Mouse (Mus musculus): ENCODE measurements around the gene Gm5134. TPM values are rescaled to one million over a fixed set of nuclear protein-coding genes. Genes with fewer than 3 reads are reported as not detected.

Gene Gm5134
- total RNA-seq, 1 experiment: 4.2 TPM

DNA sequence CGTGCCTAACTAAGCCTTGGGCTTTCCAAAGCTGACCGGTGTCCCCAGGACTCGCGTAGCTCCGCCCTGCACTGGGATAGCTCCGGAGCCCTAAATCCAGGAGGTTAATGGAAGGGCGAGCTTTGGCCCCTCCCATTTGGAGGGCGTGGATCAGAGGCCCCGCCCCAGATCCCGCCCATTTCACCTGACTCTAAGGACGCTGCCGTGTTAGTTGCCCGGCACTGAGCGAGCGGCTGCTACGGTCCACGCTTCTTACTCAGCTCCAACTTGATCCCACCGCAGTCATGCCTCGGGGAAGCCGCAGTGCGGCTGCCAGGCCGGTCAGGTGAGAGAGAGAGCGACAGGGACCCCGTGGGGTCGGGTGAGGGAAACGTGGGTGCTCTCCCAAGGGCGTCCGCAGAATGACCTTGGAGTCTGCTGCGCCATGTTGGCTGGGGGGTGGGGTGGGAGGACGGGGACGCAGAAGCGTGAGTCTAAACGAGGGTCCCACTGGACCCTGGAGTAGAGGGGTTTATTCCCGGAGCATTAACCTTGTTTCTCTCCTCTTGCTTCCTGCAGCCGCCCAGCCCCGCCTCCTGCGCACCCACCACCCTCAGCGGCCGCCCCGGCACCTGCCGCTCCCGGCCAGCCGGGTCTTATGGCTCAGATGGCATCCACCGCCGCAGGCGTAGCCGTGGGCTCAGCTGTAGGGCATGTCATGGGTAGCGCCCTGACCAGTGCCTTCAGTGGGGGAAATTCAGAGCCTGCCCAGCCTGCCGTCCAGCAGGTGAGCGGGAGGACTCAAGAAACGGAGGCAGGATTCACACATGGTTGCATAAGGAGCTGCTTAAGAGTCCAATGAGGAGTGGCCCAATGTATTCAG, 18.4 kb upstream of the Gm5134 start, which contains the start of gene Mmp11:
Gene Mmp11 (minus strand): TSS at position 817 of the 862 bp plus-strand sequence.
- Histone ChIP-seq H3K4me1 (ENCODE audit: control insufficient read depth in 2 of 2, insufficient read depth in 2 of 2, low read length in 2 of 2, poor library complexity in 1 of 2) (peaks cover 6 to 24% of the 10 kb centered on the region in 2 experiments; a peak in 3 of 4 replicates), H3K9me3 (ENCODE audit: control insufficient read depth, insufficient read depth, low read depth, low read length) (no peaks in the 10 kb centered on the region), H3K36me3 (ENCODE audit: control insufficient read depth, insufficient read depth, low read length, poor library complexity, severe bottlenecking) (peaks cover 21% of the 10 kb centered on the region), H3K9ac (ENCODE audit: insufficient read depth, low read depth, low read length, poor library complexity, severe bottlenecking) (peak within 1 kb of the TSS; percentile 88), H3K27ac (ENCODE audit: insufficient read depth, low read depth, low read length, poor library complexity, severe bottlenecking) (peak within 1 kb of the TSS; percentile 87), H3K4me3 (ENCODE audit: insufficient read depth in 1 of 2, low read depth in 1 of 2, low read length in 2 of 2, poor library complexity in 1 of 2, severe bottlenecking in 1 of 2) (peak within 1 kb of the TSS; percentile 89 to 96)
- peak; percentile 94 for DNase-seq (ENCODE audit: low read depth, low spot score)
- in situ Hi-C loops (cut with MboI; ENCODE audit: low sequenced_read_pairs in 2 of 2, unreplicated experiment in 2 of 2): no loop called here
- TF ChIP-seq CHD2 (IDR thresholded peaks at IDR 0.05; ENCODE audit: low read depth, low read length) (no peak), HCFC1 (IDR thresholded peaks at IDR 0.05; ENCODE audit: borderline replicate concordance, insufficient read depth, low read length) (peak; percentile 67; the same call in 1 of the 2 replicates), MAFK (IDR thresholded peaks at IDR 0.05; ENCODE audit: insufficient read depth, low read depth, low read length) (no peak)

DNA sequence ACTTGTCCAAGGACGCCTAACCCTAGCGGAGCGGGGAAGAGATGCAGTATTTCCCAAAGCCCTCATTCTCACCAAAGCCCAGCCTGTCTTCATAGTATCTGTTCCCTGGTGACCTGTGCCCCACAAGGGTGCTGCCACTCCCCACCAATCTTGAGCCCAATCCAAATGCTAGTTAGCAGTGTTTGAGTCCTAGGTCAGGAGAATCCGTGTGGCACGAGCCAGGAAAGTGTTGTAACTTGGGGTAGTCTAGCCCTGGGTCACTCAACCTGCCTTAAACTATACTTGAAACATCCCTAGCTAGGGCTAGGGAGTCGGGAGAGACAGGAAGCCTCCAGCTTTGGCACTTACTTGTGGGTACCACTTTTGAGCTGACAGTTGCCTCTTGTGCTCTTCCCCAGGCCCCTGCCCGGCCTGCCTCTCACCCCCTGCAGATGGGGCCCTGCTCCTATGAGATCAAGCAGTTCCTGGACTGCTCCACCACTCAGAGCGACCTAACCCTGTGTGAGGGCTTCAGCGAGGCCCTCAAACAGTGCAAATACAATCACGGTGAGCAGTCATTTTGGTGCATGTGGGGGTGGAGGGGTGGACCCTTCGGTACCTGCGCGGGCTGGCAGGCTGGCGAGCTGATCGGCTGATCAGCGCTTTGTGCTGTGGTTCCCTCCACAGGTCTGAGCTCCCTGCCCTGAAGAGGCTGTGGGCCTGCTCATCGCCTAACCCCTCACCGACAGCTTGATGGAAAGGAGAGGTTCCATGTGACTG, 17.2 kb upstream of the Gm5134 start:
- Histone ChIP-seq H3K9me3 (ENCODE audit: control insufficient read depth, insufficient read depth, low read depth, low read length) (no peaks in the 10 kb centered on the region), H3K4me1 (ENCODE audit: control insufficient read depth in 2 of 2, insufficient read depth in 2 of 2, low read length in 2 of 2, poor library complexity in 1 of 2) (peaks cover 6 to 27% of the 10 kb centered on the region in 2 experiments; a peak in 3 of 4 replicates), H3K4me3 (ENCODE audit: insufficient read depth in 1 of 2, low read depth in 1 of 2, low read length in 2 of 2, poor library complexity in 1 of 2, severe bottlenecking in 1 of 2) (peak overlapping the region; percentile 89 to 96), H3K27ac (ENCODE audit: insufficient read depth, low read depth, low read length, poor library complexity, severe bottlenecking) (peak overlapping the region; percentile 87), H3K36me3 (ENCODE audit: control insufficient read depth, insufficient read depth, low read length, poor library complexity, severe bottlenecking) (peaks cover 21% of the 10 kb centered on the region), H3K9ac (ENCODE audit: insufficient read depth, low read depth, low read length, poor library complexity, severe bottlenecking) (peak overlapping the region; percentile 66)
- in situ Hi-C loops (cut with MboI; ENCODE audit: low sequenced_read_pairs in 2 of 2, unreplicated experiment in 2 of 2): no loop called here
- TF ChIP-seq CHD2 (IDR thresholded peaks at IDR 0.05; ENCODE audit: low read depth, low read length) (no peak), MAFK (IDR thresholded peaks at IDR 0.05; ENCODE audit: insufficient read depth, low read depth, low read length) (no peak), HCFC1 (IDR thresholded peaks at IDR 0.05; ENCODE audit: borderline replicate concordance, insufficient read depth, low read length) (no peak), ZNF384 (IDR thresholded peaks at IDR 0.05; ENCODE audit: low read depth, low read length) (no peak), ZC3H11A (IDR thresholded peaks at IDR 0.05; ENCODE audit: borderline replicate concordance, low read depth, low read length) (no peak)
- no peak for DNase-seq (ENCODE audit: low read depth, low spot score)

DNA sequence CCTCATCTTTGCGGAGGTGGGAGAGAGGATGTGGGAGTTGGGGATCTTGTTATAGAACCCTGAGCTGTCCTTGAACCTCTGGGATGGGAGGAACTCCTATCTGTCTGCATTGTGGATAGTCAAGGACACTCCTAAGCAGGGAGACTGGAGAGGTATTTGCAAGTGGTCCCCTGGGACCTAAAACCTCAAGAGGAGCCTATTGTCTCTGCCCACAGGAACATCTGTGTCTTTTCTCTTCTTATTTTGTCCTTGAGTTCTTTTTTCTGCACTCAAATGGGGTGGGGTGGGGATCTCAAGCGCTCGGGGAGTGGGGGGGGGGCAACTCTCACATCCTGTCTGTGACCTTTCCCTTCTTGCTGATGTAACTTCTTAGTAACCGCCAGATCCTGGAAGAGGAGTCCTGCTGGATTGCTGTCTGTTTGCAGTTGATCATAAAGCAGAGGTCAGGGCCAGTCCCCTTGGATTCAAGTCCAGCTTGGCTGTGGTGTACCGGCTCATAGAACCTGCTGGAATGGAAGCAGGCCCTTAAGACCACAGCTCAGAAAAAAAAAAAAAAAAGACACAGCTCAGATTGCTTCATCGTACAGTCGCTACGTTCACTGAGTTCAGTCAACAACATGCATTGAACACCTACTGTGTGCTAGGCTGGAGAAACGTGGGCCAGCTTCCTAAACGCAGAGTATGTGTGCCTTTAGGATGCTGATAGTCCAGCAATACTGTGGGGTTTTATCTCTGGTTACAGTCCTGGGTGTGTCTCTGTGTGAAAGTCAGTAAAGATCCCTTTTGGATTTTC, 16.3 kb upstream of the Gm5134 start:
- Histone ChIP-seq H3K4me3 (ENCODE audit: insufficient read depth in 1 of 2, low read depth in 1 of 2, low read length in 2 of 2, poor library complexity in 1 of 2, severe bottlenecking in 1 of 2) (peak overlapping the region; percentile 89 to 96), H3K36me3 (ENCODE audit: control insufficient read depth, insufficient read depth, low read length, poor library complexity, severe bottlenecking) (peaks cover 21% of the 10 kb centered on the region), H3K4me1 (ENCODE audit: control insufficient read depth in 2 of 2, insufficient read depth in 2 of 2, low read length in 2 of 2, poor library complexity in 1 of 2) (peaks cover 6 to 30% of the 10 kb centered on the region in 2 experiments; a peak in 3 of 4 replicates), H3K9ac (ENCODE audit: insufficient read depth, low read depth, low read length, poor library complexity, severe bottlenecking) (peak overlapping the region; percentile 55), H3K9me3 (ENCODE audit: control insufficient read depth, insufficient read depth, low read depth, low read length) (no peaks in the 10 kb centered on the region), H3K27ac (ENCODE audit: insufficient read depth, low read depth, low read length, poor library complexity, severe bottlenecking) (peak overlapping the region; percentile 87)
- DNase-seq (ENCODE audit: low read depth, low spot score): no peak
- in situ Hi-C loops (cut with MboI; ENCODE audit: low sequenced_read_pairs in 2 of 2, unreplicated experiment in 2 of 2): no loop called here
- TF ChIP-seq CHD2 (IDR thresholded peaks at IDR 0.05; ENCODE audit: low read depth, low read length) (no peak), HCFC1 (IDR thresholded peaks at IDR 0.05; ENCODE audit: borderline replicate concordance, insufficient read depth, low read length) (no peak; the same call in 1 of the 2 replicates), ZNF384 (IDR thresholded peaks at IDR 0.05; ENCODE audit: low read depth, low read length) (peak; percentile 78), ZC3H11A (IDR thresholded peaks at IDR 0.05; ENCODE audit: borderline replicate concordance, low read depth, low read length) (no peak), MAFK (IDR thresholded peaks at IDR 0.05; ENCODE audit: insufficient read depth, low read depth, low read length) (no peak)
